Comparison of ENCODE assay signal across 7 mouse cellular contexts in genomic region chr19:25610015-25610410, GRCm38 (mm10). TPM values are rescaled to one million over a fixed set of nuclear protein-coding genes. Genes with fewer than 3 reads are reported as not detected.
DNase-seq lines count a peak whose midpoint lies in the region; ATAC-seq lines count a peak whose summit lies in the region.

Gene Dmrt3, plus strand, starts transcription at chr19:25610301.

- H3K9ac ChIP-seq in forebrain, embryonic 16.5 days (replicated peaks; ENCODE audit: low read depth, low read length), result peak within 1 kb of the TSS; percentile 61
- no peak within 1 kb of the TSS for H3K9ac ChIP-seq in liver, embryonic 15.5 days

- WGBS in forebrain, embryonic 16.5 days, result 0% methylated on average over 27 of the region's 29 CpGs
- WGBS in liver, embryonic 15.5 days (ENCODE audit: insufficient replicate concordance), result 1% methylated on average over 27 of the region's 29 CpGs

- H3K4me3 ChIP-seq in forebrain, embryonic 16.5 days (replicated peaks; ENCODE audit: low read length), result peak within 1 kb of the TSS; percentile 51
- H3K4me3 ChIP-seq in liver, embryonic 15.5 days (replicated peaks), result peak within 1 kb of the TSS; percentile 21

- peak; percentile 4 for DNase-seq in right cerebral cortex, adult 18-20 months
- no peak for DNase-seq in right cerebral cortex, postnatal 14 days
- DNase-seq in testis, postnatal 10 days (ENCODE audit: low spot score), result peak; percentile 53
- no peak for DNase-seq in ovary, postnatal 14 days (ENCODE audit: low spot score)

- H3K27ac ChIP-seq in forebrain, embryonic 16.5 days (ENCODE audit: low read length), result peak within 1 kb of the TSS; percentile 28
- no peak within 1 kb of the TSS for H3K27ac ChIP-seq in liver, embryonic 15.5 days (replicated peaks)

- H3K9me3 ChIP-seq in forebrain, embryonic 16.5 days (ENCODE audit: control insufficient read depth, low read length), result no peaks in the 10 kb centered on the region
- H3K9me3 ChIP-seq in liver, embryonic 15.5 days (replicated peaks), result no peaks in the 10 kb centered on the region

- peaks cover 41% of the 10 kb centered on the region for H3K27me3 ChIP-seq in forebrain, embryonic 16.5 days (replicated peaks; ENCODE audit: control insufficient read depth, insufficient read depth, low read length)
- peaks cover 99% of the 10 kb centered on the region for H3K27me3 ChIP-seq in liver, embryonic 15.5 days

- peaks cover 27% of the 10 kb centered on the region for H3K4me1 ChIP-seq in forebrain, embryonic 16.5 days (replicated peaks; ENCODE audit: control insufficient read depth, insufficient read depth, low read length)
- peaks cover 21% of the 10 kb centered on the region for H3K4me1 ChIP-seq in liver, embryonic 15.5 days (replicated peaks)

- H3K4me2 ChIP-seq in forebrain, embryonic 16.5 days (ENCODE audit: low read length), result peak within 1 kb of the TSS; percentile 67
- H3K4me2 ChIP-seq in liver, embryonic 15.5 days, result peak within 1 kb of the TSS; percentile 46

- ATAC-seq in forebrain, embryonic 16.5 days, result peak; percentile 43
- no peak for ATAC-seq in liver, embryonic 15.5 days (ENCODE audit: insufficient read depth)
- ATAC-seq in monocyte, adult 5-6 weeks (replicated peaks; ENCODE audit: insufficient number of reproducible peaks, low FRiP score, low TSS enrichment, poor library complexity, severe bottlenecking), result no peak

- H3K36me3 ChIP-seq in forebrain, embryonic 16.5 days (ENCODE audit: control insufficient read depth, insufficient read depth), result no peaks in the 10 kb centered on the region
- H3K36me3 ChIP-seq in liver, embryonic 15.5 days (replicated peaks), result no peaks in the 10 kb centered on the region

RNA-seq across cellular contexts. Expression of gene Dmrt3, which starts in this region (rescaled TPM):
- 1.7 and 2.6 TPM in 2 replicates for polyA plus RNA-seq in forebrain, embryonic 16.5 days (2015; fragmentation: Nextera tagmentation; extraction: Ambion mirVana)
- polyA plus RNA-seq in liver, embryonic 15.5 days (2015; fragmentation: Nextera tagmentation; extraction: Ambion mirVana), result not detected in 2 replicates
- total RNA-seq in monocyte, adult 5-6 weeks (2017), result not detected in 3 replicates

Comparison
In these comparisons a context has a peak if more than half of its experiments do, and no peak if none do; other contexts are left out.
1. DNase-seq: peak in right cerebral cortex, adult 18-20 months (single experiment) and testis, postnatal 10 days (single experiment); none in right cerebral cortex, postnatal 14 days (single experiment) and ovary, postnatal 14 days (single experiment).